Mouse (Mus musculus): ENCODE data around the gene Actr1b.

Gene Actr1b

GRCm38 (mm10) chr1:36656233-36656632 lies 58.0 kb downstream of the Actr1b start:
- no peak for DNase-seq (ENCODE audit: low read depth, low spot score)

DNA sequence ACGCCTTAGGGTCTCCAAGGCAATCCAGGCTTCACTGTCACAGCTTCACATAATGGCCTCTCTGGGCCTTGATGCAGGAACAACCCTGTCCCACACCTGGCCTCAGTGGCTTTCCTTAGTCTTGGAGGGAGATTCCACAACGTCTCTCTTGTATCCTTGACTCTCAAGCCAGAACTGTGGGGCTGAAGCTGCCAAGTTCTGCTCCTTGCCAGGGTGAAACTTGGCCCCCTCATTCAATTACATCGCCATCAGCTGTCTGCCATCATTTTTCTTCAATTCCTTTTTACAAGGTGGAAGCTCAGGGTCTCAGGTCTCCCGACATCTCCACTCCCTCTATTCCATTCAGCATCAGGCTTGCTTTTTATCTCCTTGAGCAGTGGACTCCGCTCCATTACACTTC lies 59.2 kb downstream of the Actr1b start:
- no peak for DNase-seq (ENCODE audit: low read depth, low spot score)

All from brain, adult 2 months (tissue).